Mouse (Mus musculus) lung, embryonic 15.5 days (tissue): Measurements from ENCODE around the gene Clec2g. TPM values are rescaled to one million over a fixed set of nuclear protein-coding genes. Genes with fewer than 3 reads are reported as not detected.

ENCODE experiments used
- microRNA-seq: library from miRNA; unstranded; fragments of <30 nt; microRNA quantifications from one replicate; pipeline ENCODE4, GENCODE M21; 2016
- polyA plus RNA-seq: library from polyadenylated mRNA; unstranded; fragments of >200 nt; fragmentation: Nextera tagmentation; extraction: Ambion mirVana; gene quantifications from 2 replicates; pipeline ENCODE4 v1.2.1, GENCODE M21; 2015

Gene Clec2g
- polyA plus RNA-seq, 1 experiment from 2014 or later, result not detected

Small RNA genes within 50 kb of the gene (microRNA-seq; reads per million reads assigned to microRNA genes)
- gene Gm27336, result not detected
- not detected for gene Mir7649

Other genes starting within 250 kb of the Clec2g start
- gene Klrb1, start 211.3 kb upstream of the Clec2g start, polyA plus RNA-seq, result not detected in 2 replicates
- gene Klrb1c, start 145.2 kb upstream of the Clec2g start, polyA plus RNA-seq, result 0.15 and 0.16 TPM in 2 replicates
- gene Gm44511, start 108.1 kb upstream of the Clec2g start, polyA plus RNA-seq, result not detected in 2 replicates
- 0.16 and 0.18 TPM in 2 replicates for gene Klrb1b, start 108.0 kb upstream of the Clec2g start, polyA plus RNA-seq
- gene Clec2i, start 46.8 kb upstream of the Clec2g start, polyA plus RNA-seq, result 0.24 and 0.32 TPM in 2 replicates
- gene BC035044, start 43.3 kb upstream of the Clec2g start, polyA plus RNA-seq, result 0.83 and 1.4 TPM in 2 replicates
- 0.51 TPM in 1 of 2 replicates, not detected in the other for gene Klrb1f, start 111.5 kb downstream of the Clec2g start, polyA plus RNA-seq
- not detected in 2 replicates for gene Clec2e, start 166.5 kb downstream of the Clec2g start, polyA plus RNA-seq
- gene Clec2d, start 246.2 kb downstream of the Clec2g start, polyA plus RNA-seq, result 1.2 and 1.5 TPM in 2 replicates